Mouse (Mus musculus): Measurements from ENCODE around the gene Vamp1. TPM values are rescaled to one million over a fixed set of nuclear protein-coding genes. Genes with fewer than 3 reads are reported as not detected.

Vamp1 gene
- total and polyA plus RNA-seq, 3 experiments: 1.9 to 4.6 (median 3.1) TPM

GRCm38 (mm10) chr6:125192016-125192714 is 23.2 kb upstream of the Vamp1 start:
- DNase-seq (ENCODE audit: extremely low read depth): peak; percentile 97
- Histone ChIP-seq H3K36me3 (replicated peaks in 1 of 2; ENCODE audit: control insufficient read depth in 1 of 2, insufficient read depth in 1 of 2, low read length in 1 of 2) (peaks cover 24 to 45% of the 10 kb centered on the region in 2 experiments), H3K9me3 (replicated peaks; ENCODE audit: low read length) (no peaks in the 10 kb centered on the region), H3K4me3 (replicated peaks in 1 of 3; ENCODE audit: low read depth in 2 of 3, low read length in 2 of 3, poor library complexity in 1 of 3) (peak overlapping the region; percentile 87 to 95 (median 95)), H3K27ac (ENCODE audit: insufficient read depth, low read depth) (peak overlapping the region; percentile 97), H3K27me3 (replicated peaks) (no peaks in the 10 kb centered on the region), H3K4me2 (ENCODE audit: insufficient read depth, low read depth, poor library complexity, severe bottlenecking) (peak overlapping the region; percentile 96), H3K9ac (ENCODE audit: insufficient read depth, low read depth) (peak overlapping the region; percentile 93), H3K4me1 (ENCODE audit: control insufficient read depth in 1 of 2, insufficient read depth in 2 of 2) (peaks cover 0 to 21% of the 10 kb centered on the region in 2 experiments; a peak in 2 of 4 replicates), H3K79me2 (replicated peaks; ENCODE audit: control insufficient read depth, extremely low read depth, insufficient read depth, poor library complexity, severe bottlenecking) (peaks cover 39% of the 10 kb centered on the region)
- in situ Hi-C loops (cut with MboI; ENCODE audit: low pct_ligation_motif_present, low pct_unique_long_range_greater_than_20kb, low sequenced_read_pairs): no loop called here
- dilution Hi-C loops (cut with MboI; ENCODE audit: extremely low pct_ligation_motif_present, extremely low pct_unique_long_range_greater_than_20kb, low sequenced_read_pairs): no loop called here
- TF ChIP-seq KAT2A (IDR thresholded peaks at IDR 0.05; ENCODE audit: insufficient replicate concordance, low read length) (0 out of 2 replicates have a peak, but pooled peaks have one; percentile 52), ETS1 (conservative IDR thresholded peaks at IDR 0.05; ENCODE audit: low read depth, low read length) (no peak), HCFC1 (IDR thresholded peaks at IDR 0.05; ENCODE audit: low read depth, low read length) (peak; percentile 78), MAX (IDR thresholded peaks at IDR 0.05; ENCODE audit: low read length) (no peak), USF2 (conservative IDR thresholded peaks at IDR 0.05; ENCODE audit: low read depth, low read length) (no peak), CHD2 (IDR thresholded peaks at IDR 0.05; ENCODE audit: low read length) (no peak), MXI1 (IDR thresholded peaks at IDR 0.05; ENCODE audit: low read depth, low read length) (peak; percentile 49), NELFE (IDR thresholded peaks at IDR 0.05; ENCODE audit: low read depth, low read length) (peak; percentile 51; the same call in 1 of the 2 replicates), SMC3 (IDR thresholded peaks at IDR 0.05; ENCODE audit: low read depth, low read length) (no peak), ELF1 (IDR thresholded peaks at IDR 0.05; ENCODE audit: low read depth, low read length) (peak; percentile 78), TCF12 (IDR thresholded peaks at IDR 0.05; ENCODE audit: low read depth, low read length) (peak; percentile 71), POLR2A (IDR thresholded peaks at IDR 0.05; ENCODE audit: low read depth, low read length) (peak; percentile 58), MEF2A (IDR thresholded peaks at IDR 0.05; ENCODE audit: borderline replicate concordance, low read depth, low read length) (0 out of 2 replicates have a peak, but pooled peaks have one; percentile 2), IRF4 (IDR thresholded peaks at IDR 0.05; ENCODE audit: low read depth, low read length) (no peak), TBP (conservative IDR thresholded peaks at IDR 0.05; ENCODE audit: low read depth, low read length) (peak; percentile 72; the same call in 1 of the 2 replicates)

- peak overlapping the region; percentile 96 for H3K4me2 ChIP-seq (ENCODE audit: insufficient read depth, low read depth, poor library complexity, severe bottlenecking)
- peak overlapping the region; percentile 93 for H3K9ac ChIP-seq (ENCODE audit: insufficient read depth, low read depth)
- peaks cover 37% of the 10 kb centered on the region for H3K79me2 ChIP-seq (replicated peaks; ENCODE audit: control insufficient read depth, extremely low read depth, insufficient read depth, poor library complexity, severe bottlenecking)
- H3K27ac ChIP-seq (ENCODE audit: insufficient read depth, low read depth): peak overlapping the region; percentile 28; the same call in 1 of the 2 replicates
- H3K27me3 ChIP-seq (replicated peaks): no peaks in the 10 kb centered on the region
- peaks cover 17 to 40% of the 10 kb centered on the region in 2 experiments for H3K36me3 ChIP-seq (replicated peaks in 1 of 2; ENCODE audit: control insufficient read depth in 1 of 2, insufficient read depth in 1 of 2, low read length in 1 of 2)
- dilution Hi-C loops (cut with MboI; ENCODE audit: extremely low pct_ligation_motif_present, extremely low pct_unique_long_range_greater_than_20kb, low sequenced_read_pairs) (no loop called here), in situ Hi-C loops (cut with MboI; ENCODE audit: low pct_ligation_motif_present, low pct_unique_long_range_greater_than_20kb, low sequenced_read_pairs) (no loop called here)
- DNase-seq (ENCODE audit: extremely low read depth): peak; percentile 6
- H3K4me3 ChIP-seq (replicated peaks in 1 of 3; ENCODE audit: low read depth in 2 of 3, low read length in 2 of 3, poor library complexity in 1 of 3): peak overlapping the region; percentile 87 to 95 (median 95)
- H3K4me1 ChIP-seq (ENCODE audit: control insufficient read depth in 1 of 2, insufficient read depth in 2 of 2): peaks cover 0 to 21% of the 10 kb centered on the region in 2 experiments; a peak in 2 of 4 replicates
- TF ChIP-seq MAZ (IDR thresholded peaks at IDR 0.05; ENCODE audit: low read depth, low read length): no peak
- TF ChIP-seq JUN (IDR thresholded peaks at IDR 0.05; ENCODE audit: insufficient read depth, low read depth, low read length): no peak
- no peak for TF ChIP-seq MAX (IDR thresholded peaks at IDR 0.05; ENCODE audit: low read length)
- no peak for TF ChIP-seq JUND (conservative IDR thresholded peaks at IDR 0.05; ENCODE audit: low read depth, low read length)
- no peak for TF ChIP-seq HCFC1 (IDR thresholded peaks at IDR 0.05; ENCODE audit: low read depth, low read length)
- TF ChIP-seq PAX5 (IDR thresholded peaks at IDR 0.05; ENCODE audit: low read length): no peak
- H3K9me3 ChIP-seq (replicated peaks; ENCODE audit: low read length): no peaks in the 10 kb centered on the region
These were observed 22.5 kb upstream of the Vamp1 start for GRCm38 (mm10) chr6:125192841-125193240.

Data from CH12.LX (cell line).